Mouse (Mus musculus) MEL (cell line): ENCODE data around the gene Clpp. TPM values are rescaled to one million over a fixed set of nuclear protein-coding genes. Genes with fewer than 3 reads are reported as not detected.

Experiments
- DNase-seq: peaks from one replicate; pipeline ENCODE4 v3.0.0; 2011; ENCODE audit warnings: low read depth, low spot score
- H3K27ac ChIP-seq: 2 replicates; pipeline ENCODE4 v1.5.1; 2012; ENCODE audit warnings: low read depth, mild to moderate bottlenecking, control low read depth, low read length, moderate library complexity; ENCODE audit not compliant: control insufficient read depth
- H3K27me3 ChIP-seq, 2 experiments: fragments of 150-350 bp in 1 of 2; sonication (generic) in 1 of 2; 2 replicates each; pipeline ENCODE4 v1.6.1; 2012; ENCODE audit warnings: low read length in 2 of 2, mild to moderate bottlenecking in 2 of 2, improper control_type of control experiment in 1 of 2, moderate library complexity in 1 of 2; ENCODE audit not compliant: insufficient read depth in 2 of 2, control insufficient read depth in 1 of 2
- H3K36me3 ChIP-seq, 2 experiments: 2 replicates each; pipeline ENCODE4 v1.6.1; 2012 to 2014; ENCODE audit warnings: low read length in 2 of 2, improper control_type of control experiment in 1 of 2, inconsistent platforms in 1 of 2, mild to moderate bottlenecking in 1 of 2; ENCODE audit not compliant: insufficient read depth in 2 of 2, control insufficient read depth in 1 of 2
- H3K4me1 ChIP-seq, 2 experiments: fragments of 150-350 bp in 1 of 2; sonication (generic) in 1 of 2; 2 replicates each; pipeline ENCODE4 v1.6.1; 2012; ENCODE audit warnings: low read length in 2 of 2, improper control_type of control experiment in 1 of 2, mild to moderate bottlenecking in 1 of 2; ENCODE audit not compliant: insufficient read depth in 2 of 2, control insufficient read depth in 1 of 2
- H3K4me3 ChIP-seq, 2 experiments: fragments of 150-350 bp in 1 of 2; sonication (generic) in 1 of 2; 2 replicates each; pipeline ENCODE4 v1.5.1; 2012; ENCODE audit warnings: low read depth in 2 of 2, low read length in 2 of 2, mild to moderate bottlenecking in 2 of 2, moderate library complexity in 2 of 2, control low read depth in 1 of 2, improper control_type of control experiment in 1 of 2; ENCODE audit not compliant: control insufficient read depth in 1 of 2, insufficient read depth in 1 of 2
- H3K79me2 ChIP-seq: 2 replicates; pipeline ENCODE4 v1.6.1; 2012; ENCODE audit warnings: mild to moderate bottlenecking, low read length, moderate library complexity; ENCODE audit not compliant: control insufficient read depth, poor library complexity, insufficient read depth
- H3K9ac ChIP-seq: 2 replicates; pipeline ENCODE4 v1.6.1; 2012; ENCODE audit warnings: low read depth, mild to moderate bottlenecking, control low read depth, low read length, moderate library complexity; ENCODE audit not compliant: control insufficient read depth, poor library complexity, severe bottlenecking
- H3K9me3 ChIP-seq: fragments of 150-350 bp; sonication (generic); replicated peaks from 2 replicates; pipeline ENCODE4 v1.6.1; 2012; ENCODE audit warnings: mild to moderate bottlenecking, low read length, improper control_type of control experiment, moderate library complexity; ENCODE audit not compliant: insufficient read depth
- BHLHE40 ChIP-seq: IDR thresholded peaks from 2 replicates; pipeline ENCODE4 v1.6.1; 2012; ENCODE audit warnings: low read depth, mild to moderate bottlenecking, inconsistent platforms, low read length, improper control_type of control experiment, borderline replicate concordance
- CHD1 ChIP-seq: IDR thresholded peaks from 2 replicates; pipeline ENCODE4 v1.6.1; 2012; ENCODE audit warnings: low read depth, mild to moderate bottlenecking, inconsistent platforms, low read length, improper control_type of control experiment
- CHD2 ChIP-seq: IDR thresholded peaks from 2 replicates; pipeline ENCODE4 v1.6.1; 2011; ENCODE audit warnings: low read length, improper control_type of control experiment
- CTCF ChIP-seq, 3 experiments: IDR thresholded peaks in 2 of 3; conservative IDR thresholded peaks in 1 of 3; 2 replicates each; pipeline ENCODE4 v1.5.1; 2011 to 2012; ENCODE audit warnings: low read length in 3 of 3, low read depth in 2 of 3, mild to moderate bottlenecking in 2 of 3, improper control_type of control experiment in 1 of 3, inconsistent platforms in 1 of 3, mixed read lengths in 1 of 3, moderate library complexity in 1 of 3; ENCODE audit not compliant: control insufficient read depth in 1 of 3, insufficient read depth in 1 of 3, poor library complexity in 1 of 3, severe bottlenecking in 1 of 3
- E2F4 ChIP-seq: IDR thresholded peaks from 2 replicates; pipeline ENCODE4 v1.6.1; 2011; ENCODE audit warnings: low read depth, low read length, improper control_type of control experiment, borderline replicate concordance
- ELF1 ChIP-seq: IDR thresholded peaks from 2 replicates; pipeline ENCODE4 v1.6.1; 2014; ENCODE audit warnings: low read depth, mild to moderate bottlenecking, inconsistent platforms, low read length, improper control_type of control experiment, moderate library complexity
- EP300 ChIP-seq, 2 experiments: IDR thresholded peaks; 2 replicates each; pipeline ENCODE4 v1.6.1; 2011; ENCODE audit warnings: improper control_type of control experiment in 2 of 2, low read length in 2 of 2, low read depth in 1 of 2, mild to moderate bottlenecking in 1 of 2
- ETS1 ChIP-seq: IDR thresholded peaks from 2 replicates; pipeline ENCODE4 v1.6.1; 2012; ENCODE audit warnings: low read depth, mild to moderate bottlenecking, inconsistent platforms, low read length, improper control_type of control experiment, moderate library complexity
- GABPA ChIP-seq: IDR thresholded peaks from 2 replicates; pipeline ENCODE4 v1.6.1; 2012; ENCODE audit warnings: low read depth, mild to moderate bottlenecking, inconsistent platforms, low read length, improper control_type of control experiment, moderate library complexity
- GATA1 ChIP-seq: IDR thresholded peaks from 2 replicates; pipeline ENCODE4 v1.6.1; 2011; ENCODE audit warnings: low read depth, low read length, improper control_type of control experiment
- JUND ChIP-seq: IDR thresholded peaks from 2 replicates; pipeline ENCODE4 v1.6.1; 2011; ENCODE audit warnings: low read depth, mild to moderate bottlenecking, improper control_type of control experiment, low read length
- MEF2A ChIP-seq: IDR thresholded peaks from 2 replicates; pipeline ENCODE4 v1.6.1; 2014; ENCODE audit warnings: low read depth, mild to moderate bottlenecking, inconsistent platforms, low read length, improper control_type of control experiment; ENCODE audit not compliant: poor library complexity, insufficient replicate concordance, severe bottlenecking; ENCODE audit errors: extremely low read depth
- MXI1 ChIP-seq: IDR thresholded peaks from 2 replicates; pipeline ENCODE4 v1.6.1; 2011; ENCODE audit warnings: mild to moderate bottlenecking, low read depth, low read length, improper control_type of control experiment
- MYB ChIP-seq: IDR thresholded peaks from 2 replicates; pipeline ENCODE4 v1.6.1; 2011; ENCODE audit warnings: mild to moderate bottlenecking, low read depth, low read length, improper control_type of control experiment
- MYC ChIP-seq: IDR thresholded peaks from 2 replicates; pipeline ENCODE4 v1.6.1; 2011; ENCODE audit warnings: low read depth, mild to moderate bottlenecking, low read length, improper control_type of control experiment, moderate library complexity
- NELFE ChIP-seq: IDR thresholded peaks from 2 replicates; pipeline ENCODE4 v1.6.1; 2011; ENCODE audit warnings: low read depth, low read length, improper control_type of control experiment
- NRF1 ChIP-seq: IDR thresholded peaks from 2 replicates; pipeline ENCODE4 v1.6.1; 2014; ENCODE audit warnings: low read depth, mild to moderate bottlenecking, inconsistent platforms, low read length, improper control_type of control experiment, moderate library complexity; ENCODE audit not compliant: poor library complexity, insufficient read depth, severe bottlenecking
- POLR2A ChIP-seq, 2 experiments: IDR thresholded peaks; 2 replicates each; pipeline ENCODE4 v1.6.1; 2011 to 2012; ENCODE audit warnings: low read length in 2 of 2, mild to moderate bottlenecking in 2 of 2, control low read depth in 1 of 2, improper control_type of control experiment in 1 of 2, low read depth in 1 of 2, moderate library complexity in 1 of 2; ENCODE audit not compliant: control insufficient read depth in 1 of 2, insufficient read depth in 1 of 2, poor library complexity in 1 of 2
- POLR2AphosphoS2 ChIP-seq: IDR thresholded peaks from 2 replicates; pipeline ENCODE4 v1.6.1; 2011; ENCODE audit warnings: low read length, improper control_type of control experiment
- POLR2AphosphoS5 ChIP-seq: IDR thresholded peaks from 2 replicates; pipeline ENCODE4 v1.6.1; 2012; ENCODE audit warnings: low read depth, borderline replicate concordance, mild to moderate bottlenecking, inconsistent platforms, low read length, moderate library complexity, mixed read lengths
- RCOR1 ChIP-seq: IDR thresholded peaks from 2 replicates; pipeline ENCODE4 v1.6.1; 2012; ENCODE audit warnings: low read depth, mild to moderate bottlenecking, inconsistent platforms, low read length, improper control_type of control experiment
- SMC3 ChIP-seq: IDR thresholded peaks from 2 replicates; pipeline ENCODE4 v1.6.1; 2011; ENCODE audit warnings: low read depth, low read length, improper control_type of control experiment
- TAL1 ChIP-seq: IDR thresholded peaks from 2 replicates; pipeline ENCODE4 v1.6.1; 2012; ENCODE audit warnings: mild to moderate bottlenecking, inconsistent platforms, low read length, moderate library complexity, mixed read lengths
- TCF12 ChIP-seq: IDR thresholded peaks from 2 replicates; pipeline ENCODE4 v1.6.1; 2014; ENCODE audit warnings: low read depth, mild to moderate bottlenecking, inconsistent platforms, low read length, improper control_type of control experiment, moderate library complexity
- UBTF ChIP-seq: IDR thresholded peaks from 2 replicates; pipeline ENCODE4 v1.6.1; 2012; ENCODE audit warnings: low read depth, mild to moderate bottlenecking, inconsistent platforms, low read length, improper control_type of control experiment, moderate library complexity, borderline replicate concordance; ENCODE audit not compliant: insufficient read depth
- USF2 ChIP-seq, 2 experiments: IDR thresholded peaks; 2 replicates each; pipeline ENCODE4 v1.6.1; 2011 to 2012; ENCODE audit warnings: improper control_type of control experiment in 2 of 2, low read length in 2 of 2, borderline replicate concordance in 1 of 2, inconsistent platforms in 1 of 2, low read depth in 1 of 2, mild to moderate bottlenecking in 1 of 2; ENCODE audit not compliant: insufficient read depth in 1 of 2
- ZC3H11A ChIP-seq: IDR thresholded peaks from 2 replicates; pipeline ENCODE4 v1.6.1; 2012; ENCODE audit warnings: low read depth, mild to moderate bottlenecking, inconsistent platforms, low read length, improper control_type of control experiment
- ZKSCAN1 ChIP-seq: IDR thresholded peaks from 2 replicates; pipeline ENCODE4 v1.6.1; 2012; ENCODE audit warnings: low read depth, mild to moderate bottlenecking, inconsistent platforms, low read length, improper control_type of control experiment, moderate library complexity
- ZMIZ1 ChIP-seq: IDR thresholded peaks from 2 replicates; pipeline ENCODE4 v1.6.1; 2012; ENCODE audit warnings: low read depth, mild to moderate bottlenecking, inconsistent platforms, low read length, improper control_type of control experiment, moderate library complexity
- polyA plus RNA-seq, 2 experiments: library from polyadenylated mRNA; stranded (reverse) in 1 of 2; unstranded in 1 of 2; fragments of >175 nt in 1 of 2; fragments of >200 nt in 1 of 2; gene quantifications; 2 replicates each; pipeline versions ENCODE4 v1.2.1 to v1.2.4; 2012; ENCODE audit warnings: low replicate concordance in 2 of 2, low read depth in 1 of 2; ENCODE audit not compliant: insufficient read length in 2 of 2, insufficient read depth in 1 of 2, missing spikeins in 1 of 2
- total RNA-seq: library from RNA; depleted of rRNA; stranded (reverse); fragments of 300-350 nt; gene quantifications from 2 replicates; pipeline ENCODE4 v1.2.3, GENCODE M21; 2012

The Clpp gene
- total and polyA plus RNA-seq, 3 experiments = 177 to 178 TPM; not detected in 1

- Histone ChIP-seq H3K36me3 (no peaks in the 10 kb centered on the region), H3K9ac (no peak overlapping the region), H3K9me3 (no peaks in the 10 kb centered on the region), H3K4me1 (no peaks in the 10 kb centered on the region), H3K27ac (no peak overlapping the region), H3K79me2 (no peaks in the 10 kb centered on the region), H3K4me3 (no peak overlapping the region), H3K27me3 (peaks cover 7 to 31% of the 10 kb centered on the region in 2 experiments)
- DNase-seq = no peak
- TF ChIP-seq BHLHE40 (no peak), UBTF (no peak), GABPA (no peak), RCOR1 (no peak), EP300 (IDR thresholded peaks at IDR 0.05; ENCODE audit: low read depth in 1 of 2, low read length in 2 of 2) (no peak), MYC (no peak), USF2 (IDR thresholded peaks at IDR 0.05; ENCODE audit: borderline replicate concordance in 1 of 2, insufficient read depth in 1 of 2, low read depth in 1 of 2, low read length in 2 of 2) (no peak), MEF2A (no peak), GATA1 (no peak), MYB (no peak), MXI1 (no peak), POLR2A (IDR thresholded peaks at IDR 0.05; ENCODE audit: control insufficient read depth in 1 of 2, insufficient read depth in 1 of 2, low read depth in 1 of 2, low read length in 2 of 2, poor library complexity in 1 of 2) (no peak), CHD1 (no peak), TAL1 (no peak), POLR2AphosphoS2 (no peak), SMC3 (no peak), NELFE (no peak), ELF1 (no peak), NRF1 (no peak), ZKSCAN1 (no peak)
Observed at GRCm38 (mm10) chr17:56963646-56964045, 26.5 kb upstream of the Clpp start.

- Histone ChIP-seq H3K79me2 (no peaks in the 10 kb centered on the region), H3K36me3 (no peaks in the 10 kb centered on the region), H3K27ac (no peak overlapping the region)
- no peak for TF ChIP-seq MYB
- no peak for TF ChIP-seq GABPA
- TF ChIP-seq POLR2AphosphoS5 = no peak
- no peak for TF ChIP-seq JUND
- no peak for TF ChIP-seq ZMIZ1
- TF ChIP-seq ELF1 = no peak
- TF ChIP-seq NRF1 = no peak
- TF ChIP-seq USF2 (IDR thresholded peaks at IDR 0.05; ENCODE audit: borderline replicate concordance in 1 of 2, insufficient read depth in 1 of 2, low read depth in 1 of 2, low read length in 2 of 2) = no peak
- TF ChIP-seq NELFE = no peak
- no peak for TF ChIP-seq CTCF (IDR thresholded peaks at IDR 0.05 in 2 of 3, conservative IDR thresholded peaks at IDR 0.05 in 1 of 3; ENCODE audit: control insufficient read depth in 1 of 3, insufficient read depth in 1 of 3, low read depth in 2 of 3, low read length in 3 of 3, poor library complexity in 1 of 3, severe bottlenecking in 1 of 3)
- TF ChIP-seq ZC3H11A = no peak
- TF ChIP-seq CHD2 = no peak
- TF ChIP-seq ETS1 = no peak
- TF ChIP-seq TCF12 = no peak
- TF ChIP-seq E2F4 = no peak
- TF ChIP-seq, all 39 proteins: peak for 0
- no peaks in the 10 kb centered on the region for H3K4me1 ChIP-seq
- DNase-seq = no peak
- H3K9ac ChIP-seq = no peak overlapping the region
- peaks cover 12 to 48% of the 10 kb centered on the region in 2 experiments for H3K27me3 ChIP-seq
- H3K9me3 ChIP-seq = no peaks in the 10 kb centered on the region
- H3K4me3 ChIP-seq = no peak overlapping the region
Observed at GRCm38 (mm10) chr17:56969321-56969720, 20.8 kb upstream of the Clpp start.
